Mouse (Mus musculus) thymus, postnatal 10 days (tissue): ENCODE measurements around the gene Scd3.

Experiments
- DNase-seq, 2 experiments: peaks; one replicate each; pipeline ENCODE4 v3.0.0; 2021; ENCODE audit warnings: low spot score in 2 of 2

The Scd3 gene

GRCm38 (mm10) chr19:44203015-44203564, at the start of gene Scd3:
Gene Scd3 (plus strand): TSS chr19:44203269.
- no peak for DNase-seq

- DNase-seq = no peak
Observed at GRCm38 (mm10) chr19:44153781-44154180, 49.3 kb upstream of the Scd3 start.

GRCm38 (mm10) chr19:44157005-44157404, 46.1 kb upstream of the Scd3 start:
- no peak for DNase-seq

- DNase-seq = no peak
Observed at GRCm38 (mm10) chr19:44159386-44159785, 43.7 kb upstream of the Scd3 start.

GRCm38 (mm10) chr19:44161515-44161914, 41.6 kb upstream of the Scd3 start:
- peak in 1 of 2 experiments; percentile 13 for DNase-seq

- no peak for DNase-seq
Observed at GRCm38 (mm10) chr19:44174835-44175234, 28.2 kb upstream of the Scd3 start.

- no peak for DNase-seq
Observed at GRCm38 (mm10) chr19:44176741-44177140, 26.3 kb upstream of the Scd3 start.

GRCm38 (mm10) chr19:44180502-44180901, 22.6 kb upstream of the Scd3 start:
- no peak for DNase-seq

- no peak for DNase-seq
Observed at GRCm38 (mm10) chr19:44183968-44184367, 19.1 kb upstream of the Scd3 start.

GRCm38 (mm10) chr19:44189056-44189455, 14.0 kb upstream of the Scd3 start:
- no peak for DNase-seq

- no peak for DNase-seq
Observed at GRCm38 (mm10) chr19:44192342-44192741, 10.7 kb upstream of the Scd3 start, which contains the start of gene Pkd2l1. Gene Pkd2l1 (minus strand): TSS chr19:44192442.

GRCm38 (mm10) chr19:44193906-44194305, 9.2 kb upstream of the Scd3 start:
- no peak for DNase-seq

- peak; percentile 14 to 71 for DNase-seq
Observed at GRCm38 (mm10) chr19:44195138-44195537, 7.9 kb upstream of the Scd3 start.

- DNase-seq = no peak
Observed at GRCm38 (mm10) chr19:44197053-44197852, 5.8 kb upstream of the Scd3 start.

GRCm38 (mm10) chr19:44198494-44198893, 4.6 kb upstream of the Scd3 start:
- DNase-seq = no peak

GRCm38 (mm10) chr19:44198964-44199363, 4.1 kb upstream of the Scd3 start:
- DNase-seq = peak in 1 of 2 experiments; percentile 45

- no peak for DNase-seq
Observed at GRCm38 (mm10) chr19:44207079-44207478, 4.0 kb downstream of the Scd3 start.

- DNase-seq = no peak
Observed at GRCm38 (mm10) chr19:44215255-44215654, 12.2 kb downstream of the Scd3 start.

GRCm38 (mm10) chr19:44217958-44218525, 15.0 kb downstream of the Scd3 start:
- DNase-seq = no peak

- no peak for DNase-seq
Observed at GRCm38 (mm10) chr19:44225728-44226127, 22.7 kb downstream of the Scd3 start.

- DNase-seq = no peak
Observed at GRCm38 (mm10) chr19:44229776-44230175, 26.7 kb downstream of the Scd3 start.

- no peak for DNase-seq
Observed at GRCm38 (mm10) chr19:44230212-44230611, 27.1 kb downstream of the Scd3 start.

GRCm38 (mm10) chr19:44231608-44232151, 28.6 kb downstream of the Scd3 start:
- DNase-seq = no peak
